Mouse (Mus musculus): ENCODE data around the gene Tle6.

The Tle6 gene

DNA sequence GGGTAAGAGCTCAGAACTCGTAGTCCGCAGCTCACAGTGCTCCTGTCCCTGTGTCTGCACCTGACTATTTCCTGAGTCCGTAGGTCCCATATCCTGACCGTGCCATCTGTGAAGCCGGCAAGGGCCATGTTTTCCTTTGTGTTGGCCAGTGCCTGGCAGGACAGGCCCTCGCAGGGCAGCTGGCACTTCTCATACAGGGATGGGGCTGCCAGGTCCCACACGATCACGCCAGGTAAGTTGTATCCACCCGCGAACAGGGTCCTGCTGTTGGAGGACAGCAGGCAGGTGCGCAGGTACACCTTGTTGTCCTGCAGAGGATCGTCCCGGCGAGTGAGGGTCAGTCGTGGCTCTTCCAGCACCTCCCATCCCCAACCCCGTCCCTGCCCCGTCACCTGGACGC is 6.9 kb downstream of the Tle6 start:
- in situ Hi-C loops (cut with MboI, MseI) = no loop called here

GRCm38 (mm10) chr10:81593223-81593622 is 7.7 kb downstream of the Tle6 start:
- in situ Hi-C loops (cut with MboI, MseI) = no loop called here

DNA sequence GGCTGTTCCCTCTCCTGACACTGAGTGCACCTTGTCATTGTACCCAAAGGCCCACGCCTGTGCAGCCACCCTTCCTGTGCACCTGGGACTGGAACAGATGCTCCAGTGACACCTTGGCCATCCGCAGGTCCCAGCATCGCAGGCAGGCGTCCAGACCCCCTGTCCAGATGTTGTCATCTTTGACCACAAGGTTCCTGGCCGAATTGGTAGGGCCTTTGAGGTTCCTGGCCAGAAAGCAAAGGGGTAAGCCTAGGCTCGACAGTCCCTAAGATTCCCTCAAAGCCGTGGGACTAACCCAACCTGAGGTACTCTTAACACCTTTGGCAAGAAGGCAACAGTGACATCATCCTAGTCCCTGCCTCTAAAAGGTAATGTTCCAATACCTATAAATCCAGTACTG is 8.2 kb downstream of the Tle6 start:
- in situ Hi-C loops (cut with MboI, MseI) = no loop called here

GRCm38 (mm10) chr10:81591846-81592245 is 9.0 kb downstream of the Tle6 start:
- in situ Hi-C loops (cut with MboI, MseI) = no loop called here

- in situ Hi-C loops (cut with MboI, MseI) = loop anchor here (10.0 kb wide), 1 partner anchor 1106 kb away; the partner anchor contains the start of genes Glt8d2 and Hcfc2
These were observed 12.1 kb downstream of the Tle6 start for GRCm38 (mm10) chr10:81588739-81589138.

DNA sequence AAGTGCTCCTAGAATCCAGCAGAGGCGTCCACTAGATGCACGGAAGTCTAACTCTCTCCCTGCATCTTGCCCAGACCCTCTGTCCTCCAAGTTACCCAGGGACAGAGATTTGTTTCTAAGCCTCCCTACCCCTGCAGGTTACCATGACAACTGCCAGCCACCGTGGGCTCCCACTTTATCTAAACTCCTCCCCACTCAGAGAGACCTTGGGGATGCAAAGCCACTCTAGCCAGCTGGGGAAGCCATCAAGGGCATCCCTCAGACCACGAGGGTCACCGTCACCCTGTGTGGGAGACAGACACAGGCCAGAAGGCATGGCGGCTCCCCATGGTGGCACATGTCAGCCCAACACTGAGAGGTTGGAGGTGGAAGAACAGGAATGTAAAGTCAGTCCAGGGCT is 17.5 kb downstream of the Tle6 start:
- in situ Hi-C loops (cut with MboI, MseI) = loop anchor here (10.0 kb wide), 1 partner anchor 1111 kb away; the partner anchor contains the start of genes Glt8d2 and Hcfc2

GRCm38 (mm10) chr10:81580441-81581070 is 20.3 kb downstream of the Tle6 start:
- in situ Hi-C loops (cut with MboI, MseI) = loop anchor here (10.0 kb wide), 1 partner anchor 1114 kb away; the partner anchor contains the start of genes Glt8d2 and Hcfc2

- in situ Hi-C loops (cut with MboI, MseI) = loop anchor here (10.0 kb wide), 1 partner anchor 1115 kb away; the partner anchor contains the start of genes Glt8d2 and Hcfc2
These were observed 20.9 kb downstream of the Tle6 start for GRCm38 (mm10) chr10:81579967-81580366.

DNA sequence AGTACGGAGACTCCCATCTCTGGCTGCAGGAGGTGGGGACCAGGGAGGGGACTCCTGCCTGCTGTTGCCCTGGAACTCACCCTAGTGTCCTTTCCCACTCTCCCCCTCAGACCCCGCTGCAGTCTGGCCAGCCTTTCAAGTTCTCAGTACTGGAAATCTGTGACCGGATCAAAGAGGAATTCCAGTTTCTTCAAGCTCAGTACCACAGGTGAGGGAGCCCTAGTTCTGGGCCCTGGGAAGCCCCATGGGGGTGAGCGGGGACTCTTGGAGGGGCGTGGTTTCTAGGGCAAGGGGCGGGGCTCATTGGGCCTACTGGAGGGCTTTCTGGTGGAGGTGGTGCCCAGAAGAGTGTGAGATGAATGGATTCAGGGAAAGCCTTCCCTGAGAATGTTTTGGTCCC is 25.2 kb downstream of the Tle6 start:
- in situ Hi-C loops (cut with MboI, MseI) = no loop called here

- in situ Hi-C loops (cut with MboI, MseI) = no loop called here
These were observed 25.7 kb downstream of the Tle6 start for GRCm38 (mm10) chr10:81575208-81575631.

DNA sequence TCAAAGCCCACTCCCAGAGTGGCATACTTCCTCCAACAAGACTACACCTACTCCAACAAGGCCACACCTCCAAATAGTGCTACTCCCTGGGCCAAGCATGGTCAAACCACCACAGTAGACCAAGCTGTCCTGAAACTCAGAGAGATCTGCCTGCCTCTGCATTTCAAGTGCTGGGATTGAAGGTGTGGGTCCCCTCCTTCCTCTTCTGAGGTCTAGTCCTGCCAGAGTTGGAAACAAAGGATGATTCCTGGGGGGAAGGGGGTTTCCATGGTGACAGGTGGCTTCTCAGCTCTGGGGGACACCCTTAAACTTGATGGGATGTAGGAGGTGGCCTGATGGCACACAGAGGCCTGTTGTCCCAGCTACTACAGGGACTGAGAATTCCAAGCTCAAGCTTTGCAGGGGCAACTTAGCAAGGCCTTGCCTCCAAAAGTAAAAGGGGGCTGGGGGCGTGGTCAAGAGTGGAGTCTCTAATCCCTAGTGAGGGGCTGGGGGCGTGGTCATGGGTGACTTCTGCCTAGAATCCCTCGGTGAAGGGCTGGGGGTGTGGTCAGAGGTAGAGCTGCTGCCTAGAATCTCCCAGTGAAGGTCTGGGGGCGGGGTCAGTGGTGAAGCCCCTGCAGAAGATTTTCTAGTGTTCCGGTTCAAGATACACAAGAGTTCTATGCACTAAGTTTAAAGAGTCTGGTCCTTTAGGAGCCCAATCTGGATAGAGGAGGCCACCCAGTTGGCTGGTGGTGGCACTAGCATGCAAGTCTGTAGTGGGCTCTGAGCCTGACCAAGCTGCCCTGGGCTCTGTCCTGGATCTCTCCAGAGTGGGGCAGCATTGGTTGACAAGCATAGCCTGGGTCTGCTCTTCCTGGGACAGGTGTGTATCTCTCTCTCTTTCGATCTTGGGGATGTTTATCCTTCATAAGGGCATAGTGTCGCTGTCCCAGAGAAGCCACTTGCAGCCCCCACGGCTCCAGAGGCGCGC is 26.5 kb downstream of the Tle6 start, which contains the start of gene Tle2:
Gene Tle2 (plus strand): TSS at position 481 of the 976 bp plus-strand sequence.
- in situ Hi-C loops (cut with MboI, MseI) = no loop called here

GRCm38 (mm10) chr10:81572975-81573374 is 27.9 kb downstream of the Tle6 start:
- in situ Hi-C loops (cut with MboI, MseI) = no loop called here

GRCm38 (mm10) chr10:81572133-81572671 is 28.7 kb downstream of the Tle6 start:
- in situ Hi-C loops (cut with MboI, MseI) = no loop called here

DNA sequence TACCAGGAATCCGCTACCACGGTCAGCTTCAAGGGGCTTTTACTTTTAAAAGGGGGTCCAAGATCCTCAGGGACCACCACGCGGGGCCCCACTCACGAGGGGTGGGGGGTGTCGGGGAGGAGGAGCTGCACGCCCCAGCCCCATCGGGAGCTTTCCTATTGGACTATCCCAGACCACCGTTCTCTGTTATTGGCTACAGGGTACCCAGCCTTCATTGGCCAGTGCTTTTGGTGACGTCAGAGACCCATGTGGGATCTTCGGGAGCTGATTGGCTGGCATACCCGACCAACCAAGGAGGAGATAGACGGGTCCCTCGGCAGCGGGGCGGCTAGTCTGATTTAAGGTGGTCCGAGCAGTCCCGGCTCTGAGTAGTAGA is 29.4 kb downstream of the Tle6 start:
- in situ Hi-C loops (cut with MboI, MseI) = no loop called here

DNA sequence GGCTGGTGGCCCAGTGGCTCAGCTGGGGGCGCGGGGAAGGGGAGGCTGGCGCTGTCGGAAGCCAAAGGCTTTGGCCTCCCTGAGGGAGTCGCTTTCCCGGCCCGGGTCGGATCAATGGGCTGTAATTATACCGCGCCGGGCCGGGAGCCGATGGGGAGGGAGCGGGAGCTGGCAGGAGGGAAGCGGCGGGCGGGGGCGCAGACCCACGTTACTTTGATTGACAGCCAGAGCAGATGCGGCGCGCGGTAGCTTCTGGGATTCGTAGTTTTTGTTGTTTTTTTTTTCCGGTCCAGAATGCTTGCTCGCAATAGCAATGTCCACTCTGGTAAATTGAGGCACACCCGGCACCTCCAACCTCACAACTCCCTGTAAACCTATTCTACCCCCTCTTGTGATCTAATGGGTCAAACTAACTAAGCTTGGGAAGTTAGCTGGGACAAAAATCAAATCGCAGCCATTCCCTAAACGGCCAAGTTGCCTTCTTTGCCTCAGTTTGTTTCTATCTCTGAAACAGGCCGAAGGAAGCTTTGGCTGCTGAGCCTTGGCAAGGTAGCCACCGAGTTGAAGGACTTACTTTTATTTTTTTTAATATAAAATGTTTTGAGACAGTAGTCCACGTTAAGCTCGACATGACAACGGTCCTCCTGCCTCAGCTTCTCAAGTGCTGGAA is 29.9 kb downstream of the Tle6 start:
- in situ Hi-C loops (cut with MboI, MseI) = no loop called here

- in situ Hi-C loops (cut with MboI, MseI) = no loop called here
These were observed 30.6 kb downstream of the Tle6 start for GRCm38 (mm10) chr10:81570238-81570800.

- in situ Hi-C loops (cut with MboI, MseI) = loop anchor here (5.0 to 10.0 kb wide), 2 partner anchors 33 to 1435 kb away; partner anchors contain the start of gene Tle6
These were observed 31.2 kb downstream of the Tle6 start for GRCm38 (mm10) chr10:81569507-81570237.

DNA sequence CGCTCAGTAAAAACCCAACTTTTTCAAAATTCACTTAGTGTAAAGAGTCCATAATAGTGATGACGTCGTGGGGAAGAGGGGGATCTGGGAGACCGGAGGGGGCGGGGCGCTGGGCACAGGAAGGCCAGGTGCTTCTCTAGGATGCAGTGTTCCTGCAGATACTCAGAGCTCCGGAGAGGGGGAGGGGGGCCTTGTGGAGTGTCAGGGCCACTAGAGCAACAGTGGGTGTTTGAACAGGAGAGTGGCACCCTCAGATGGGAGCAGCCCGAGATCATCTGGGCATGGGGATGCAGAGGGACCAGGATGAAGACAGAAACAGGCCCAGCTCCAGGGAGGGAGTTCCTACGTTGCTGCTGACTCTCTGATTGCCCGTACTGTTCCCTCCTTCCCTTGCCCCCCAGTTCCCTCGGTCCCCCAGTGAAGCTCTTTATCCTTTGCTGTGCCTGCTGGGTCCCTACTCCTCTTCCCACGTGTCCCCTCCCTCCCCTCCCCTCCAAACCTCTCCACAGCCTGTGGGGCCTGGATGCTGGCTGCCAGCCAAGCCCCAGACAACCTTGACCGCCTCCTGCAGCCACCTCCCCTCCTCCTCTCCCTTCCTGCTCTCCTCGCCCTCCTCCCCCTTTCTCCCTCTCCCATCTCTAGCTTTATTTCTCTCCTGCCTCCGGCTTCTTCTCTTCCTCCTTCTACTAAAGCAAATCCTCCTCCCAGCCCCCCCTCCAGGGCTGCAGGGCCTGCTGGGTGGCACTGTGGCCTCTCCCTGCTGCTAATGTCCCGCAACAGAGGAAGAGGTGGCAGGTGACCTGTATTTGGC is 32.3 kb downstream of the Tle6 start:
- in situ Hi-C loops (cut with MboI, MseI) = loop anchor here (5.0 to 10.0 kb wide), 2 partner anchors 34 to 1436 kb away; partner anchors contain the start of gene Tle6
